Mouse (Mus musculus) bone marrow, adult 2 months (tissue): ENCODE measurements around the gene Spef1.

Experiments used
- CTCF ChIP-seq: fragments of 200-500 bp; IDR thresholded peaks from 2 replicates; pipeline ENCODE4 v1.5.1; 2011; ENCODE audit warnings: low read length, control low read depth; ENCODE audit not compliant: control insufficient read depth, insufficient read depth
- POLR2A ChIP-seq: fragments of 200-500 bp; IDR thresholded peaks from 2 replicates; pipeline ENCODE4 v1.6.1; 2011; ENCODE audit warnings: low read depth, mild to moderate bottlenecking, control low read depth, low read length, borderline replicate concordance; ENCODE audit not compliant: control insufficient read depth

DNA sequence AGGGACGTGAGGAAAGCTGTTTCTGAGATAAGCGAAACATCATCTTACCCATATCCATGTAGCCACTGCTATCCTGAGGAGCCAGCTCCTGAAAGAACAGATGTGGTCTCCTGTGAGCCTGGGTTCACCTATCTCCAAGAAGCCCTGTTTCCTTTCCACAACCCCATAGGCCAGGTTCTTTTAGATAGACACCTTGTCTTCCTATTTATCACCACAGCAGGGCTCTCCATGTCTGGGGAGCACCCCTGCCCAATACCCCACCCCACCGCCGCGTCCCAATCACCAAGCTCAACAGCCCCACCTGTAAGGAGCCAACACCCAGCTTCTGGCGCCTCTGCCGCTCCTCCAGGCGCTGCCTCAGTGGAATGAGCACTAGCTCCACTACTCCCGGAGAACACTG is 14.8 kb downstream of the Spef1 start:
- TF ChIP-seq POLR2A (no peak), CTCF (no peak)
